Mouse (Mus musculus): Measurements from ENCODE around the gene Kifc5b.

DNA sequence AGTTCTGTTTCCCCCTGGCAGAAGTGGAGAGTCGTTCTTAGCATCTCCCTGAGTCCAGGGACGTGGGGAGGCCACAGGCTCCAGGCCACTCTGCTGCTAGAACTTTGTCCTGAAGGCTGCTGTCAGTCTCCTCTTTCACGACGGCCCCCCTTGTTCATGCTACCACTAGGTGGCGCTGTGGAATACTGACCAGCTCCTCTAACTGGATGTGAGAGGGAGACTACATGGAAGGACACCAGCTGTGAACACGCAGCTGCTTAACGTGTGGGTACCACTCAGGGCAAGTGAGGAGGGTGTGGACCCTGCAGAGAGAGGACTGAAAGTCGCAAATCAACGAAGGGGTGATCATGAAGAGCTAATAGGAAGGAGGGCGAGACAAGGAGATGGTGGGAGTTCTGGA lies 21.3 kb upstream of the Kifc5b start:
- peak; percentile 81 for TF ChIP-seq CTCF (IDR thresholded peaks at IDR 0.05; ENCODE audit: borderline replicate concordance, extremely low read depth, insufficient read depth, insufficient read length)
- no peak for TF ChIP-seq POLR2A (IDR thresholded peaks at IDR 0.05; ENCODE audit: borderline replicate concordance, extremely low read depth, insufficient read depth, insufficient read length, poor library complexity, severe bottlenecking)
